Mouse (Mus musculus) forebrain, embryonic 12.5 days (tissue): Measurements from ENCODE around the gene 4931414P19Rik. TPM values are rescaled to one million over a fixed set of nuclear protein-coding genes. Genes with fewer than 3 reads are reported as not detected.

Experiments
- ATAC-seq: fragments of 200-750 bp; cut with Nextera tagmentation; 2 replicates; pipeline ENCODE4 v1.8.0; 2017; ENCODE audit warnings: moderate TSS enrichment; ENCODE audit not compliant: low FRiP score
- H3K27ac ChIP-seq: fragments of 300-500 bp; sonication (generic); 2 replicates; pipeline ENCODE4 v1.5.1; 2016; ENCODE audit warnings: mild to moderate bottlenecking
- H3K27me3 ChIP-seq: fragments of 300-500 bp; sonication (generic); 2 replicates; pipeline ENCODE4 v1.6.1; 2016; ENCODE audit warnings: mild to moderate bottlenecking
- H3K36me3 ChIP-seq: fragments of 300-500 bp; sonication (generic); replicated peaks from 2 replicates; pipeline ENCODE4 v1.6.1; 2016; ENCODE audit warnings: mild to moderate bottlenecking
- H3K4me1 ChIP-seq: fragments of 300-500 bp; sonication (generic); 2 replicates; pipeline ENCODE4 v1.6.1; 2016
- H3K4me2 ChIP-seq: fragments of 300-500 bp; sonication (generic); 2 replicates; pipeline ENCODE4 v1.6.1; 2016; ENCODE audit warnings: mild to moderate bottlenecking, moderate library complexity
- H3K4me3 ChIP-seq: fragments of 300-500 bp; sonication (generic); replicated peaks from 2 replicates; pipeline ENCODE4 v1.5.1; 2016; ENCODE audit warnings: mild to moderate bottlenecking
- H3K9ac ChIP-seq: fragments of 300-500 bp; sonication (generic); 2 replicates; pipeline ENCODE4 v1.6.1; 2016; ENCODE audit warnings: mild to moderate bottlenecking
- H3K9me3 ChIP-seq: fragments of 300-500 bp; sonication (generic); 2 replicates; pipeline ENCODE4 v1.6.1; 2016
- WGBS: fragments of 180-500 bp; shearing (Covaris S2); methylation state at CpG from one replicate; pipeline ENCODE4 v1.1.7; 2016; 5-methylcytosine and 5-hydroxymethylcytosine counted together
- polyA plus RNA-seq: library from polyadenylated mRNA; unstranded; fragments of >200 nt; fragmentation: Nextera tagmentation; extraction: Ambion mirVana; gene quantifications from 2 replicates; pipeline ENCODE4 v1.2.1, GENCODE M21; 2016

4931414P19Rik gene
- polyA plus RNA-seq, 1 experiment from 2014 or later = 9.0 TPM

GRCm38 (mm10) chr14:54577089-54577982 lies 28.5 kb downstream of the 4931414P19Rik start, which contains the start of gene Ajuba:
Ajuba (minus strand) TSS chr14:54577558.
- peak within 1 kb of the TSS; percentile 95 for H3K9ac ChIP-seq
- H3K9me3 ChIP-seq = no peaks in the 10 kb centered on the region
- WGBS = under 1% methylated on average over 66 of the region's 66 CpGs
- no peaks in the 10 kb centered on the region for H3K36me3 ChIP-seq
- peak within 1 kb of the TSS; percentile 82 for H3K4me2 ChIP-seq
- H3K4me1 ChIP-seq = peaks cover 59% of the 10 kb centered on the region
- peaks cover 11% of the 10 kb centered on the region; the same call in 1 of the 2 replicates for H3K27me3 ChIP-seq
- ATAC-seq = peak; percentile 57
- peak within 1 kb of the TSS; percentile 82 for H3K4me3 ChIP-seq
- peak within 1 kb of the TSS; percentile 86 for H3K27ac ChIP-seq

GRCm38 (mm10) chr14:54576241-54577088 lies 29.3 kb downstream of the 4931414P19Rik start:
- WGBS = under 1% methylated on average over 78 of the region's 84 CpGs
- Histone ChIP-seq H3K4me2 (peak overlapping the region; percentile 82), H3K9ac (peak overlapping the region; percentile 95), H3K9me3 (no peaks in the 10 kb centered on the region), H3K4me3 (peak overlapping the region; percentile 82), H3K27me3 (peaks cover 11% of the 10 kb centered on the region; the same call in 1 of the 2 replicates), H3K36me3 (peaks cover 7% of the 10 kb centered on the region), H3K27ac (peak overlapping the region; percentile 86), H3K4me1 (peaks cover 67% of the 10 kb centered on the region)
- no peak for ATAC-seq

GRCm38 (mm10) chr14:54575631-54576030 lies 30.2 kb downstream of the 4931414P19Rik start:
- Histone ChIP-seq H3K4me3 (peak overlapping the region; percentile 82), H3K9ac (peak overlapping the region; percentile 95), H3K4me2 (peak overlapping the region; percentile 82), H3K36me3 (peaks cover 15% of the 10 kb centered on the region), H3K9me3 (no peaks in the 10 kb centered on the region), H3K27ac (peak overlapping the region; percentile 86), H3K4me1 (peaks cover 70% of the 10 kb centered on the region), H3K27me3 (peaks cover 11% of the 10 kb centered on the region; the same call in 1 of the 2 replicates)
- no peak for ATAC-seq
- WGBS = under 1% methylated on average over 39 of the region's 39 CpGs

- Histone ChIP-seq H3K4me1 (peaks cover 74% of the 10 kb centered on the region), H3K27ac (peak overlapping the region; percentile 87), H3K4me2 (peak overlapping the region; percentile 82), H3K4me3 (peak overlapping the region; percentile 82), H3K36me3 (peaks cover 20% of the 10 kb centered on the region), H3K9me3 (no peaks in the 10 kb centered on the region), H3K9ac (peak overlapping the region; percentile 95), H3K27me3 (peaks cover 11% of the 10 kb centered on the region; the same call in 1 of the 2 replicates)
- no peak for ATAC-seq
- WGBS = 1% methylated on average over 8 of the region's 8 CpGs
Observed at GRCm38 (mm10) chr14:54575031-54575430, 30.8 kb downstream of the 4931414P19Rik start.

GRCm38 (mm10) chr14:54574253-54574652 lies 31.5 kb downstream of the 4931414P19Rik start:
- H3K9ac ChIP-seq = peak overlapping the region; percentile 95
- H3K27ac ChIP-seq = peak overlapping the region; percentile 87
- H3K4me2 ChIP-seq = peak overlapping the region; percentile 82
- H3K36me3 ChIP-seq = peaks cover 27% of the 10 kb centered on the region
- WGBS = 0% methylated on average over 4 of the region's 4 CpGs
- peak overlapping the region; percentile 82 for H3K4me3 ChIP-seq
- peaks cover 82% of the 10 kb centered on the region for H3K4me1 ChIP-seq
- no peak for ATAC-seq
- no peaks in the 10 kb centered on the region for H3K9me3 ChIP-seq
- H3K27me3 ChIP-seq = peaks cover 11% of the 10 kb centered on the region; the same call in 1 of the 2 replicates

- 2% methylated on average over 13 of the region's 14 CpGs for WGBS
- Histone ChIP-seq H3K4me2 (peak overlapping the region; percentile 82), H3K36me3 (peaks cover 37% of the 10 kb centered on the region), H3K9me3 (no peaks in the 10 kb centered on the region), H3K4me3 (peak overlapping the region; percentile 82), H3K9ac (peak overlapping the region; percentile 95), H3K27ac (peak overlapping the region; percentile 87), H3K27me3 (peaks cover 11% of the 10 kb centered on the region; the same call in 1 of the 2 replicates), H3K4me1 (peaks cover 78% of the 10 kb centered on the region)
- peak; percentile 58 for ATAC-seq
Observed at GRCm38 (mm10) chr14:54572790-54573736, 32.7 kb downstream of the 4931414P19Rik start.

- Histone ChIP-seq H3K4me1 (peaks cover 70% of the 10 kb centered on the region), H3K9me3 (no peaks in the 10 kb centered on the region), H3K9ac (peak overlapping the region; percentile 36; the same call in 1 of the 2 replicates), H3K4me2 (peak overlapping the region; percentile 82), H3K4me3 (peak overlapping the region; percentile 82), H3K27ac (peak overlapping the region; percentile 87), H3K27me3 (peaks cover 9% of the 10 kb centered on the region; the same call in 1 of the 2 replicates), H3K36me3 (peaks cover 43% of the 10 kb centered on the region)
- 38% methylated on average over 4 of the region's 4 CpGs for WGBS
- ATAC-seq = no peak
Observed at GRCm38 (mm10) chr14:54572122-54572521, 33.7 kb downstream of the 4931414P19Rik start.

- Histone ChIP-seq H3K9ac (0 out of 2 replicates have a peak overlapping the region, but pooled peaks have one; percentile 5), H3K4me3 (no peak overlapping the region), H3K27ac (peak overlapping the region; percentile 69), H3K9me3 (no peaks in the 10 kb centered on the region), H3K4me2 (no peak overlapping the region), H3K36me3 (peaks cover 48% of the 10 kb centered on the region), H3K4me1 (peaks cover 48% of the 10 kb centered on the region), H3K27me3 (no peaks in the 10 kb centered on the region)
- 67% methylated on average over 17 of the region's 17 CpGs for WGBS
- ATAC-seq = no peak
Observed at GRCm38 (mm10) chr14:54569451-54570392, 36.1 kb downstream of the 4931414P19Rik start.

- H3K27ac ChIP-seq = no peak overlapping the region
- no peak; the same call in 1 of the 2 replicates for ATAC-seq
- peaks cover 40% of the 10 kb centered on the region for H3K4me1 ChIP-seq
- no peak overlapping the region for H3K9ac ChIP-seq
- WGBS = 73% methylated on average over 15 of the region's 15 CpGs
- no peak overlapping the region for H3K4me2 ChIP-seq
- H3K4me3 ChIP-seq = no peak overlapping the region
- H3K36me3 ChIP-seq = peaks cover 48% of the 10 kb centered on the region
- no peaks in the 10 kb centered on the region for H3K27me3 ChIP-seq
- H3K9me3 ChIP-seq = no peaks in the 10 kb centered on the region
Observed at GRCm38 (mm10) chr14:54568694-54569414, 36.9 kb downstream of the 4931414P19Rik start.
